Comparison of ENCODE assay signal across 12 mouse cellular contexts in the genomic region with DNA sequence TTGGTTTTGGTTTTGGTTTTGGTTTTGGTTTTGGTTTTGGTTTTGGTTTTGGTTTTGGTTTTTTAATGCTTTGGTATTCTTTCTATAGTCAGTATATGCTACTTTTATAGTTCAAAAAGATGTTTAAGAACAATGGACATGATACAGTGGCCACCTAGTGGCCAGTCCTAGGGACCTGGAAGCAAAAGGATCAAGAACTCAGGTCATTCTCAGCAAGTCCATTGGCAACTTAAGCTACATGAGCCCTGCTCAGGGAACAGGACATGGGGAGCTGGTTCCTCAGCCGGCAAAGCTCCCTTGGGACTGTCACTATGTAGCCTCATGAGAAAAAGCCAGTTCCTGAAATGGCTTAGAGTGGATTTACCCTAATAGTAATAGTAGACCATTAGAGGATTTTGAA. TPM values are rescaled to one million over a fixed set of nuclear protein-coding genes. Genes with fewer than 3 reads are reported as not detected.
DNase-seq lines count a peak whose midpoint lies in the region; ATAC-seq and TF ChIP-seq lines count a peak whose summit lies in the region.
"Had no signal": no experiment of that assay in that cellular context is flagged by ENCODE, and none has a peak within 500 bp of the region (broad histone marks: within the 10 kb centered on the region; RNA-seq: fewer than 3 reads in every experiment).

No protein-coding gene starts in this region.

- TF ChIP-seq CTCF in brain, embryonic 14.5 days (IDR thresholded peaks at IDR 0.05; ENCODE audit: borderline replicate concordance, extremely low read depth, insufficient read depth, insufficient read length) = peak; percentile 42; the same call in 1 of the 2 replicates
- 0 out of 2 replicates have a peak, but pooled peaks have one; percentile 11 for TF ChIP-seq CTCF in olfactory bulb, adult 2 months (IDR thresholded peaks at IDR 0.05; ENCODE audit: insufficient read depth, low read depth, low read length)

- no peak overlapping the region for H3K27ac ChIP-seq in liver, embryonic 11.5 days (ENCODE audit: low read depth, low read length)
- H3K27ac ChIP-seq in olfactory bulb, adult 2 months (ENCODE audit: insufficient read depth, low read depth, low read length) = no peak overlapping the region
- H3K27ac ChIP-seq: embryonic facial prominence, embryonic 13.5 days; limb, embryonic 15.5 days had no signal

- no peak overlapping the region for H3K4me3 ChIP-seq in liver, embryonic 11.5 days (ENCODE audit: low read depth, low read length)
- H3K4me3 ChIP-seq in olfactory bulb, adult 2 months (ENCODE audit: insufficient read depth, low read depth, low read length) = no peak overlapping the region
- H3K4me3 ChIP-seq: embryonic facial prominence, embryonic 13.5 days; limb, embryonic 15.5 days had no signal

- no peaks in the 10 kb centered on the region for H3K9me3 ChIP-seq in liver, embryonic 11.5 days (ENCODE audit: control insufficient read depth, low read length)
- H3K9me3 ChIP-seq: embryonic facial prominence, embryonic 13.5 days; limb, embryonic 15.5 days had no signal

- WGBS in liver, embryonic 11.5 days = 25% methylated on average over 1 of the region's 1 CpGs
- WGBS in olfactory bulb, adult 2 months = 70% methylated on average over 1 of the region's 1 CpGs

- no peak overlapping the region for H3K4me2 ChIP-seq in liver, embryonic 11.5 days
- H3K4me2 ChIP-seq: embryonic facial prominence, embryonic 13.5 days; limb, embryonic 15.5 days had no signal

- no peaks in the 10 kb centered on the region for H3K36me3 ChIP-seq in liver, embryonic 11.5 days (ENCODE audit: control insufficient read depth, insufficient read depth, low read length)
- H3K36me3 ChIP-seq: embryonic facial prominence, embryonic 13.5 days; limb, embryonic 15.5 days had no signal

- TF ChIP-seq POLR2A in brain, embryonic 14.5 days (IDR thresholded peaks at IDR 0.05; ENCODE audit: borderline replicate concordance, extremely low read depth, insufficient read depth, insufficient read length, poor library complexity, severe bottlenecking) = no peak
- no peak for TF ChIP-seq POLR2A in olfactory bulb, adult 2 months (IDR thresholded peaks at IDR 0.05; ENCODE audit: insufficient read depth, low read depth, low read length)

- no peak overlapping the region for H3K9ac ChIP-seq in liver, embryonic 11.5 days (ENCODE audit: low read depth, low read length)
- H3K9ac ChIP-seq: embryonic facial prominence, embryonic 13.5 days; limb, embryonic 15.5 days had no signal

- intact Hi-C loops in heart, postnatal 25 days (cut with DNase I) = no loop called here

- ATAC-seq in liver, embryonic 11.5 days (replicated peaks; ENCODE audit: low FRiP score) = no peak
- ATAC-seq in erythroid progenitor cell, adult 5-6 weeks (replicated peaks; ENCODE audit: low FRiP score, poor library complexity, severe bottlenecking) = no peak
- ATAC-seq: midbrain, embryonic 16.5 days had no signal

- no peaks in the 10 kb centered on the region for H3K27me3 ChIP-seq in liver, embryonic 11.5 days (replicated peaks; ENCODE audit: control insufficient read depth, insufficient read depth, low read length)
- H3K27me3 ChIP-seq: embryonic facial prominence, embryonic 13.5 days; limb, embryonic 15.5 days had no signal

- DNase-seq in embryo, embryonic 10 days (ENCODE audit: low spot score) = peak; percentile 39
- no peak for DNase-seq in embryo, embryonic 9.5 days (ENCODE audit: extremely low spot score)
- peak; percentile 4 for DNase-seq in liver
- no peak for DNase-seq in liver, embryonic 11.5 days (ENCODE audit: low spot score)
- DNase-seq in brain, embryonic 14.5 days (ENCODE audit: low read depth) = peak; percentile 42
- DNase-seq in heart, postnatal 25 days (ENCODE audit: low spot score) = no peak
- DNase-seq: gastrocnemius, postnatal 10 days had no signal

- no peaks in the 10 kb centered on the region for H3K4me1 ChIP-seq in liver, embryonic 11.5 days (replicated peaks; ENCODE audit: control insufficient read depth, insufficient read depth, low read length)
- no peaks in the 10 kb centered on the region for H3K4me1 ChIP-seq in olfactory bulb, adult 2 months (ENCODE audit: control insufficient read depth, insufficient read depth, low read length)
- H3K4me1 ChIP-seq: embryonic facial prominence, embryonic 13.5 days; limb, embryonic 15.5 days had no signal

RNA-seq across cellular contexts. Expression of a gene that starts 42.6 kb away (rescaled TPM):
- 344 and 350 TPM in 2 replicates for polyA plus RNA-seq in liver, embryonic 11.5 days (2014; fragmentation: Nextera tagmentation; extraction: Ambion mirVana)
- polyA plus RNA-seq in brain, embryonic 14.5 days (2012; rRNA removed) = 58.9 and 63.2 TPM in 2 replicates
- not detected in 2 replicates for polyA plus RNA-seq in olfactory bulb, adult 2 months (2012; ENCODE audit: insufficient read depth, insufficient read length, low replicate concordance, missing spikeins)
- total RNA-seq in heart, postnatal 25 days (2021) = 10 to 100 TPM; 85.0 to 91.1 TPM
- 568 and 832 TPM in 2 replicates for total RNA-seq in erythroid progenitor cell, adult 5-6 weeks (2015; ENCODE audit: low replicate concordance)
- total RNA-seq in erythroid progenitor cell, adult 5-6 weeks (2017; ENCODE audit: low replicate concordance) = 532 and 823 TPM in 2 replicates

RNA-seq across cellular contexts. Expression of a gene that starts 43.5 kb away (rescaled TPM):
- 10.8 and 12.0 TPM in 2 replicates for polyA plus RNA-seq in liver, embryonic 11.5 days (2014; fragmentation: Nextera tagmentation; extraction: Ambion mirVana)
- polyA plus RNA-seq in brain, embryonic 14.5 days (2012; rRNA removed) = 59.3 and 60.4 TPM in 2 replicates
- polyA plus RNA-seq in olfactory bulb, adult 2 months (2012; ENCODE audit: insufficient read depth, insufficient read length, low replicate concordance, missing spikeins) = not detected in 2 replicates
- 10 to 100 TPM; 14.8 to 15.3 TPM for total RNA-seq in heart, postnatal 25 days (2021)
- 9.0 and 9.2 TPM in 2 replicates for total RNA-seq in erythroid progenitor cell, adult 5-6 weeks (2015; ENCODE audit: low replicate concordance)
- total RNA-seq in erythroid progenitor cell, adult 5-6 weeks (2017; ENCODE audit: low replicate concordance) = 20.5 and 23.7 TPM in 2 replicates

Comparison
In these comparisons a context has a peak if more than half of its experiments do, and no peak if none do; other contexts are left out.
1. DNase-seq: peak in embryo, embryonic 10 days (single experiment), liver (single experiment) and brain, embryonic 14.5 days (single experiment); none in embryo, embryonic 9.5 days (single experiment), liver, embryonic 11.5 days (single experiment) and heart, postnatal 25 days (single experiment).
2. RNA of a gene that starts 43.5 kb away (polyA plus RNA-seq): 59.3 to 60.4 TPM in brain, embryonic 14.5 days and 10.8 to 12.0 TPM in liver, embryonic 11.5 days; not detected in olfactory bulb, adult 2 months; every median in the first group is over 10 times any median in the second.